Mouse (Mus musculus): ENCODE data around the gene Zg16.
"Not testable (repeated sequence)": the region's sequence is repeated elsewhere in the genome, so short reads cannot be mapped to it uniquely, and the experiment has no call there.

The Zg16 gene

DNA sequence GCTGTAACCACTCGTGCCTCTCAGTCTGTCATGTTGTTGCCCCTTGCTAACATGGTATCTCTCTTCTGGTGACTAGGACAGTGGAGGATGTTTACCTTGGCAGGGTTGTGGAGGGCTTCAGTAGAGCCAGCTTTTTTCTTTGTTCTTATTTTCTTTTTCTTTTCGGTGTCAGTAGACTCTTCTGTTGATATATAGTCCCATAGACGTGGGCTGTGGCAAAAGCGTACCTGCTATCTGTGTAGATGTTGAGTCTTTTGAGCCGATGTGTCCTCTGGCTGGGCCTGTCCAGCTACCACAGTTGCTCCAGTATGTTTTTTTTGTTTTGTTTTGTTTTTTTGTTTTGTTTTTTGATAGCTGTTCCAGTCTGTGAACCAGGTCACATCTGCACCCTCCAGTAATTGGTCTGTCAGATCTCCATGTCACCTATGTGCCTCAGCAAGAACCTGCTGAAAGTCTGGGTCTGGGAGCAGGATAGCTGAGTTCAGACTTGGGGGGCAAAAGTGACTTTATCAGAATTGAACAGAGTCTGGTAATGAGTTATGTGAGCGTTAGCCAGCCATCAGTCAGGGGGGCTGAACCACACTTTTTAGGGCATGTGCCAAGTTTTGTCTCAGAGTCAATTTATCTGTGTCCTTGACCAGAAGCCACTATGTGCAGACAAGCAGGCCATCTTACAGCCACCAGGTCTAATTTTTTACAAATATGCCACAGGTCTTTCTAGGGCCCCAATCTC, at the start of gene Zg16:
TSS of gene Zg16 (minus strand) at position 51 of the 733 bp plus-strand sequence.
- not testable (repeated sequence) for DNase-seq

DNA sequence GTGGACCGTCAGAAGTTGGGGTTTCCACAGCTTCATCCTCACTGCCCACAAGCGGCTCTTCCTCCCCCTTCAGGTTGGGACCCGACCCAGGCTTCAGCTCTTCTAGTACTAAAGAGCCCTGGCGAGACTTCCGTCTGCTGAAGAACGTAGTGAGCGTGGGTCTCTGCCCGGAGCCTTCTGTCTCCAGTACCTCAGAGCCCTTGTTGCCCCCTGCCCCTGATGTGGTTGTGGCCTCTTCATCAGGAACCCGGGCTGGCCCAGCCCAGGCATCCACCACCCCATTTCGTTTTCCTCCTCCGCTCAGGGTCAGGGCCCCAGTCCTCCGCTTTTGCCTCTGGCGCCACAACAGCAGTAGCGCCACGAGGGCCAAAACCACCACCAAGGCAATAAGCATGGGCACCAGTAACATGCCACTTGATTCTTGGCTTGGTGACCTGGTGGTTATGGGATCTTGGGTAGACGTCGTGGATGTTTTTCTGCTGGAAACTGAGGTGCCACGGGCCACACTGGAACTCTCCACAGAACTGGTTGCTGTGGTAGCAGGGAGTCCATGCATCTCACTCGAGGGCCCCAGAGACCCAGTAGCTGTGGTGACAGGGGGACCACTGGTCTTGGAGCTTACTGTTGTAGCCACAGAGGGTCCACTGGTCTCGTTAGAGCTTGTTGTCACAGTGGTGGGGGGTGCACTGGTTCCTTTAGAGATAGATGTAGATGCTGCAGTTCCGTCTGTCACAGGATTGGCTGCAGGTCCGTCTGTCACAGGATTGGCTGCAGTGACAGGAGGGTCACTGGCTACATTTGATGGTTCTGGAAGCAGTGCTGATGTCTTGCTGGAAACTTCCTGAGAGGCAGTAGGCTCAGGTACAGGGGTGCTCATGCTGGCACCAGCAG, 49.3 kb upstream of the Zg16 start:
- no peak for DNase-seq

- DNase-seq, result no peak
These were observed 47.8 kb upstream of the Zg16 start for GRCm38 (mm10) chr7:127134821-127135447.

DNA sequence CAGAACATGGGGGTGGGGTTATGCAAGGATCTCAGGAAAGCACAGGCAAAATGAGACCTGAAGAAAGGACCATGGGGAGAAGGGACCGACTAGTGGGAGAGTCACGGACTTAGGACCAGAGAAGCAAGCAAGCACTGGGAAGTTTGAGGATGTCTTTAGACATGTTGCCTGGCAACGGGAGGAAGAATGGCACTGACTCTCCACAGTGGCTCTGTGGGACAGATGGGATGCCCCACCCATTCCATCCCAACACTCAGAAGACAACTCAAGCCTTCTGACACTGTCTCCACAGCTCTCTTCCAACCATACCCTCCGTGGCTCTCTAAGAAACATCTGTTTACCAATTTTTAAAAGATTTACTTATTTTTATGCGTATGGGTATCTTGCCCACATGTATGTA, 46.0 kb upstream of the Zg16 start:
- no peak for DNase-seq

DNA sequence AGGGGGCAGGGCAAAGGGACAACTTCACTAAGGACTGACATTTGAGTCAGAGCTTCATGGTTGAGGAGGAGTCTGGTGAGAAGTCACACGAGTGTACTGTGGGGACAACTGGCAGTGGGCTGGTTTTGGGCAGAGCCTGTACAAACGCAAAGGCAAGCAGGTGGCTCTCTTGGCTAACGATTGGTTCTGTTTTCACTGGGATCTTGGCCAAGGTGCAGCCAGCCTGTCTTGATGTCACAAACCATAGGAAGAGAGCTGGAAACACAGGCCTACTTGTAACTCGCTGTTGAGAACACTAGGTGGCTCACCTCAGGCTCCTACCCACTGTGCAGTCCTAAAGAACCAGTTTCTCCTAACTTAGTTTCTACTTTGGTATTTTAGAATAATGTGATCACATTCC, 42.5 kb upstream of the Zg16 start:
- no peak for DNase-seq

DNA sequence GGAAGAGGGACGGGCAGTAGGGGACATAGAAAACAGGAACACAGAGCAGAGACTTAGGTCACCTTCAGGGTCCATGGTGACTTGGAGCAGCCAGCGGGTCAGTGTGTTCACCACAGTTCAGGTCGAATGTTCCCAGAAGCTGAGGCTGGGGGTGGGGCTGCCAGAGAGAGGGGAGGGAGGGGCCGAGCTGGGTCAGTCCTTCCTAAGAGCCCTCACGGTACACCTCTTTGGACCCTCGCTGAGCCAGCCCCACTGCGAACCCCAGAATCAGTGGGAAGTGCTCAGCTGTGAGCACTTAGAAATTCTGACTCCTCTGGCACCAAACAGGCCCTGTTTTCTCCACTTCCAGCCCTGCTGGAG, 34.8 kb upstream of the Zg16 start, which contains the start of gene Qprt:
TSS of gene Qprt (minus strand) at position 316 of the 360 bp plus-strand sequence.
- no peak for DNase-seq

GRCm38 (mm10) chr7:127121061-127121910, 34.2 kb upstream of the Zg16 start:
- DNase-seq, result no peak

GRCm38 (mm10) chr7:127118671-127119445, 31.7 kb upstream of the Zg16 start:
- DNase-seq, result peak in 1 of 2 experiments; percentile 41

GRCm38 (mm10) chr7:127117948-127118347, 30.8 kb upstream of the Zg16 start:
- no peak for DNase-seq

- DNase-seq, result no peak
These were observed 29.3 kb upstream of the Zg16 start for GRCm38 (mm10) chr7:127116331-127116935.

DNA sequence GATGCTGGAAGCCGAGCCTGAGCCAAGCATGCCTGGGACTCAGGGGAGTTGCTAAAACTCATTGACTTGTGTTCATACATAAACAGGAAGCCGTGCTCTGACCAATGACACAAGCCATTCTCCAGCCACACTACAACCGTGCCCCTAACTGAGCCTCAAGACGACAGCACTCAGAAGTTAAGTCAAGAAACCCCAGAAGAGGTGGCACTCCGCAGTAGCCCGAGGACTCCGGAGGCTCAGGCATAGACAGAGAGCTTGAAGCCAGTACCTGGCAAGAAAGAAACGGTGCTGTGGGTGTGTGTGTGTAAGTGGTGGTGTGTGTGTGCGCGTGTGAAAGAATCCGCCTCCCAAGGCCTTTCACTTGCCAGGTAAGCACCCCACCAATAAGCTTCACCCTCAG, 27.8 kb upstream of the Zg16 start:
- no peak for DNase-seq

DNA sequence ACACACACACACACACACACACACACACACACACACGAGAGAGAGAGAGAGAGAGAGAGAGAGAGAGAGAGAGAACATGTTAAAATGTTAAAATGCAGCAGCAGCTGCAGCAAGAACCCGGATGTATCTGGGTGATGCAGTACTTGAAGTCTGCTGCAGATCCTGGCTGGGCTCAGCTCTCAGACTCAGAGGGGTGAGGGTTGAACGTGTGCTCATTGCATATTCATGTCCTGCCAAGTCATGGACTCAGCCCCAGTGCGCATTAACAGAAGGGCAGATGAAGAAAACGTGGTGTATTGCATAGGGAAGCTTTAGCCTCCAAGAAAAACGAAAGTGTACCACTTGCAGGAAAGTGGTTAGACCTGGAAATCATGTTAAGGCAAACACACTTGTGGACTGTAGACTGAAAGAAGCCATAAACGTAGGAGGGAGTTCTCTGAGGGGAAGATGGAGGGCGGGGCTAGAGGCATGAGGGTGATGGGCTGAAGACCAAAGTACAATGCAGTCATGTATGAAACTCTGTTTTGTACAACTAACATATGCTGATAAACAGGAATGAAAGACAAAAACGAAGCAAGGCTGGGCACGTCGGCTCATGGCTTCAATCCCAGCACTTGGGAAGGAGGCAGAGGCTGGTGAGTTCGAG, 26.6 kb upstream of the Zg16 start:
- no peak for DNase-seq

DNA sequence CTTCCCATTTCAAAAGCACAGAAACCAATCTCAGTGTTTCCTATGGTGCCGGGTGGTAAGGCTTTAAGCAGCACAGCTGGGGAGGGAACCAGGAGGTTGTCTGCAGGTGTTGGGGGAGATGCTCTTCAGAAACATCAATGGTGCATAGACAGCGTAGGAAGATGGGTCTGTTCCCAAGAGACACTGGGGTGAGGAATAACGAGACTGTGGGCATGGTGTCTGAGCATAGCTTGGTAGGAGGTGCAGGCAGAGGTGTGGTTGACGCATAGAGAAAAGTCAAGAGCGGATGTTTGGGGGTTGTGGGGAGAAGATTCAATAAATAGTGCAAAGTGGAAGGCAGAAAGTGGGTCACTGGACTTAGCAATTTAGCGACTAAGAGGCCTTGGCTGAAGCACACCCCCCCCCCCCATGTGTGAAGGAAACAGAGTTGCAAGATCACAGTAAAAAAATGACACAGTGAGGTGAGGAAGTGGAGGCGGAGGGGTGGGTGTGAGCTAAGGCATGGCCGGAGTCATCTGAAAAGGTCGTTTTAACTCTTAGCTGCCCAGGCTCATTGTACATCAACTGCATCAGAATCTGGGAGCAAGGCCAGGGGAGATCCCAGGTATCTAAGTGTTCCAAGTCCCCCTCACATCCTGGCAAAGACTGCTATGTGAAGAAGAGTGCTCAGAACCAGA, 25.9 kb upstream of the Zg16 start:
- no peak for DNase-seq

DNA sequence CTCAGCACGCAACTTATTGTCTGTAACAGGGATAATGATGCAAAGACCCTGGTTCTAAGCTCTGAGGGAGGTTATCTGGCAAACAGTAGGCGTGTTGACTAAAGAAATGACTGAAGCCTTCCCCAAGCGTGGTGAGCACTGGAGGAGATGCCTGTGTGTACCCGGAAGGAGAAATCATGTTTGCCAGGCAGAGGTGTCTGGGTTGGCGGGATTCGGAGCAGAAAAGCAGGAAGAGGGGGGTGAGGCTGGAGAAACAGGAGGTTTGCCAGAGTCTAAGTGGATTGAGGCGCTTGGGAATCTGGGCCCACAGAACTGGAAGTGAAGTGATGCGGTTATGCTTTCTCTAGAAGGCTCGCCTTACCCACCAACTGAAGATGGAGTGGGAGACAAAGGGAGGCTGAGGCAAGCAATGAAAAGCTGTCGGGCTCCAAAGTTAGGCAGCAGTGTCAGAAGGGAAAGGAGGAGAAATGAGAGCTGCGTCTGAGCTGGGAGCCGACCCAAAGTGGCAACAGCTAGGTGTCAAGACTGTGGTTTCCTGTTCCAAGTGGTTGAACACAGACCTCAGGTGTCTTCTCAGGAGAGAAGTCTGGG, 25.2 kb upstream of the Zg16 start:
- DNase-seq, result no peak

DNA sequence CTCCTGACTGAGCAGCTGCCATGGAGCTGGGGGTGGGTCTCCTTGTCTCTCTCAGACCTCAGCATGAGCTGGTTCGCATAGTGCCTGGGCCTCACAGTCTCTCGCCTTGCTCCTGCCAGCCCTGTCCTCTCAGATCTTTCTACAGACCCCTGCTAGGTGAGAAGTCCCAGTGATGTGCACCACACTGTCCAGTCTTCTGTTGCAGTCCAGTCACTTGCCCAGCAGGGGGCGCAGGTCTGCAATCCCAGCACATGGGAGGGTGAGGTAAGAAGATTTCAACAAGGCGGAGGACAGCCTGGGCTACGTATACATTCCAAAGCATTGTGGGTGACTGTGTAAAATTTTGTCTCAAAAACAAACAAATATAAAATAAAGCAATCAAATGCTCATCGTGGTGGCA, 24.3 kb upstream of the Zg16 start:
- DNase-seq, result peak; percentile 47 to 57

DNA sequence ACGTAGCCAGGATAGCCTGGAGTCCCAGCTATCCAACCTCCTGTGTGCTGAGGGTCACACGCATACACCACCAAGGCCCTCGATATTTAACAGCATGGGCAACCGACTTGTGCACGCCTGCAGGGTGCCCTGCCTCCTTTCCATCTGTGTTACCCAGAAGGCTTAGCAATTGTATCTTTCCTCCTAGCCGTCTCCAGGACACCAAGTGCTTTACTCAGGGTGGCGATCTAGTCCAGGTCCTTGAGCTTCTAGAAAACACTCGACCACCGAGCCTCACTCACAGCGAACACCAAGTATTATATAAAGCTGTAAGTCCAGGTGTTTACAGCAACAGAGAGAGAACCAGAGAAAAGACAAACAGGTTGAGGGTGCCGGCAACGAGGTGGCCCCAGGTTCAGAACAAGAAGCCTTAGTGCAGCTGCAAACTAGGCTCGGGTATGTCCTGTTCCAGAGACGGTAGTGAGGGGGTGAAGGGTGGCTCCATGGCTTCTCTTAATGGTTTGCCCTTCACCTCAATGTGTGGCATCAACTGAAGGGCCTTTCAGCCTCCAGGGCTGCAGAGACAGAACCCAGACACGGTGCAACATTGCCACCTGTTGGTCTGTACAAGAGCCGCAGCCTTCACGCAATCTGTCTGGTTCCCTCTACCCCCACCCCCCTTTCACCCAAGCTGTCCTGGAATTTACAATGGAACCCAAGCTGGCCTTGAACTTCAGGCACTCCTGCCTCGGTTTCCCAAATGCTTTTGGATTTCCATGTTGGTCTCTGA, 23.3 kb upstream of the Zg16 start:
- peak; percentile 59 to 69 for DNase-seq

- DNase-seq, result no peak
These were observed 18.4 kb upstream of the Zg16 start for GRCm38 (mm10) chr7:127105551-127105950.

- peak; percentile 67 to 83 for DNase-seq
These were observed 17.6 kb upstream of the Zg16 start for GRCm38 (mm10) chr7:127104560-127105332.

Data from lung, adult 18-20 months (tissue).